11 mouse cellular contexts compared by ENCODE assay signal in genomic region chr7:45455932-45456696, GRCm38 (mm10). TPM values are rescaled to one million over a fixed set of nuclear protein-coding genes. Genes with fewer than 3 reads are reported as not detected.
DNase-seq lines count a peak whose midpoint lies in the region; ATAC-seq and TF ChIP-seq lines count a peak whose summit lies in the region.
"Had no signal": no experiment of that assay in that cellular context is flagged by ENCODE, and none has a peak within 500 bp of the region (broad histone marks: within the 10 kb centered on the region; RNA-seq: fewer than 3 reads in every experiment).

No protein-coding gene starts in this region.

- H3K79me2 ChIP-seq in myocyte (ENCODE audit: control insufficient read depth, insufficient read depth): peaks cover 29% of the 10 kb centered on the region

- peaks cover 50% of the 10 kb centered on the region for H3K36me3 ChIP-seq in embryonic facial prominence, embryonic 15.5 days
- peaks cover 44% of the 10 kb centered on the region for H3K36me3 ChIP-seq in myocyte (ENCODE audit: control insufficient read depth, insufficient read depth)

- H3K4me3 ChIP-seq in gastrocnemius, adult 2 months: no peak overlapping the region
- H3K4me3 ChIP-seq in embryonic facial prominence, embryonic 15.5 days (replicated peaks): no peak overlapping the region
- peak overlapping the region; percentile 99 for H3K4me3 ChIP-seq in myocyte
- H3K4me3 ChIP-seq: stomach, embryonic 15.5 days had no signal

- intact Hi-C loops in gastrocnemius, adult 2 months (cut with DNase I): no loop called here
- intact Hi-C loops in left cerebral cortex, postnatal 14 days (cut with DNase I): no loop called here

- H3K27me3 ChIP-seq in embryonic facial prominence, embryonic 15.5 days: no peaks in the 10 kb centered on the region
- no peaks in the 10 kb centered on the region for H3K27me3 ChIP-seq in myocyte (ENCODE audit: control insufficient read depth, insufficient read depth, insufficient read length)
- H3K27me3 ChIP-seq: stomach, embryonic 15.5 days had no signal

- TF ChIP-seq POLR2A in myocyte (IDR thresholded peaks at IDR 0.05; ENCODE audit: insufficient read length, low read depth): peak; percentile 35

- ATAC-seq in embryonic facial prominence, embryonic 15.5 days (ENCODE audit: insufficient number of reproducible peaks, low FRiP score, low TSS enrichment, low read depth): no peak

- no peak for TF ChIP-seq CTCF in gastrocnemius, adult 2 months (IDR thresholded peaks at IDR 0.05)

- peak; percentile 38 for DNase-seq in gastrocnemius, adult 2 months
- no peak for DNase-seq in gastrocnemius, postnatal 4 days (ENCODE audit: low spot score in 2 of 2)
- DNase-seq in lung, postnatal 36 days: peak; percentile 34
- no peak for DNase-seq in lung, postnatal 25 days (ENCODE audit: low spot score)
- DNase-seq in cerebellum, postnatal 10 days: no peak
- DNase-seq in left cerebral cortex, postnatal 14 days (ENCODE audit: low spot score in 2 of 2): no peak
- DNase-seq: embryo, embryonic 11 days; lung, postnatal 10 days had no signal

- H3ac ChIP-seq in myocyte (ENCODE audit: control insufficient read depth, insufficient read length): no peak overlapping the region

- H3K9me3 ChIP-seq in embryonic facial prominence, embryonic 15.5 days (replicated peaks): no peaks in the 10 kb centered on the region
- H3K9me3 ChIP-seq: stomach, embryonic 15.5 days had no signal

- peaks cover 38% of the 10 kb centered on the region for H3K4me1 ChIP-seq in embryonic facial prominence, embryonic 15.5 days

- H3K27ac ChIP-seq in gastrocnemius, adult 2 months: peak overlapping the region; percentile 97
- peak overlapping the region; percentile 17; the same call in 1 of the 2 replicates for H3K27ac ChIP-seq in embryonic facial prominence, embryonic 15.5 days (replicated peaks)

- no peak overlapping the region for H3K9ac ChIP-seq in embryonic facial prominence, embryonic 15.5 days
- H3K9ac ChIP-seq: stomach, embryonic 15.5 days had no signal

- WGBS in embryonic facial prominence, embryonic 15.5 days: 60% methylated on average over 13 of the region's 13 CpGs

- H3K4me2 ChIP-seq in embryonic facial prominence, embryonic 15.5 days (replicated peaks): no peak overlapping the region
- H3K4me2 ChIP-seq in myocyte (ENCODE audit: low read depth): peak overlapping the region; percentile 96

TF ChIP-seq in myocyte, 11 proteins besides CTCF, POLR2A, EP300 and RAD21:
- TF ChIP-seq MYOG (IDR thresholded peaks at IDR 0.05; ENCODE audit: control insufficient read depth in 1 of 3, insufficient read depth in 1 of 3, insufficient read length in 2 of 3, low read depth in 2 of 3) (no peak), POLR2AphosphoS2 (IDR thresholded peaks at IDR 0.05; ENCODE audit: insufficient read length, low read depth) (peak; percentile 60)
TF ChIP-seq in myocyte: peak in this region for 1.

RNA-seq across cellular contexts. Expression of gene Ftl1, which starts 3.6 kb away (rescaled TPM):
- total RNA-seq in gastrocnemius, adult 2 months (2021): 100 to 1,000 TPM; 122 to 149 TPM
- 100 to 1,000 TPM; 339 to 373 TPM for total RNA-seq in gastrocnemius, postnatal 4 days (2021)
- 4,629 and 4,755 TPM in 2 replicates for polyA plus RNA-seq in embryonic facial prominence, embryonic 15.5 days (2015; fragmentation: Nextera tagmentation; extraction: Ambion mirVana)
- 2,413 TPM for polyA plus RNA-seq in myocyte (2012; fragmentation: generic; extraction: Trizol)
- 100 to 1,000 TPM; 287 to 302 TPM for total RNA-seq in left cerebral cortex, postnatal 14 days (2021)

RNA-seq across cellular contexts. Expression of gene Bax, which starts 10.6 kb away (rescaled TPM):
- 10 to 100 TPM; 17.6 to 18.4 TPM for total RNA-seq in gastrocnemius, adult 2 months (2021)
- total RNA-seq in gastrocnemius, postnatal 4 days (2021): 10 to 100 TPM; 39.3 to 43.8 TPM
- polyA plus RNA-seq in embryonic facial prominence, embryonic 15.5 days (2015; fragmentation: Nextera tagmentation; extraction: Ambion mirVana): 156 and 158 TPM in 2 replicates
- 249 TPM for polyA plus RNA-seq in myocyte (2012; fragmentation: generic; extraction: Trizol)
- 10 to 100 TPM; 75.0 to 81.0 TPM for total RNA-seq in left cerebral cortex, postnatal 14 days (2021)

RNA-seq across cellular contexts. Expression of gene Ruvbl2, which starts 18.2 kb away (rescaled TPM):
- total RNA-seq in gastrocnemius, adult 2 months (2021): 10 to 100 TPM; 18.2 to 28.1 TPM
- 10 to 100 TPM; 41.4 to 41.8 TPM for total RNA-seq in gastrocnemius, postnatal 4 days (2021)
- polyA plus RNA-seq in embryonic facial prominence, embryonic 15.5 days (2015; fragmentation: Nextera tagmentation; extraction: Ambion mirVana): 146 and 159 TPM in 2 replicates
- polyA plus RNA-seq in myocyte (2012; fragmentation: generic; extraction: Trizol): 118 TPM
- total RNA-seq in left cerebral cortex, postnatal 14 days (2021): 10 to 100 TPM; 32.1 to 35.6 TPM

RNA-seq across cellular contexts. Expression of gene Gys1, which starts 21.5 kb away (rescaled TPM):
- total RNA-seq in gastrocnemius, adult 2 months (2021): 100 to 1,000 TPM; 279 to 365 TPM
- 100 to 1,000 TPM; 114 to 133 TPM for total RNA-seq in gastrocnemius, postnatal 4 days (2021)
- polyA plus RNA-seq in embryonic facial prominence, embryonic 15.5 days (2015; fragmentation: Nextera tagmentation; extraction: Ambion mirVana): 40.6 and 42.0 TPM in 2 replicates
- polyA plus RNA-seq in myocyte (2012; fragmentation: generic; extraction: Trizol): 125 TPM
- total RNA-seq in left cerebral cortex, postnatal 14 days (2021): 10 to 100 TPM; 14.4 to 16.3 TPM

RNA-seq across cellular contexts. Expression of gene Tulp2, which starts 25.6 kb away (rescaled TPM):
- under 1 TPM in 1 of 2 experiments, not detected in 1; 0.39 TPM for total RNA-seq in gastrocnemius, adult 2 months (2021)
- total RNA-seq in gastrocnemius, postnatal 4 days (2021): under 1 TPM; 0.17 to 0.36 TPM
- 1.1 and 1.8 TPM in 2 replicates for polyA plus RNA-seq in embryonic facial prominence, embryonic 15.5 days (2015; fragmentation: Nextera tagmentation; extraction: Ambion mirVana)
- polyA plus RNA-seq in myocyte (2012; fragmentation: generic; extraction: Trizol): 0.06 TPM
- not detected for total RNA-seq in left cerebral cortex, postnatal 14 days (2021)

Comparison
In these comparisons a context has a peak if more than half of its experiments do, and no peak if none do; other contexts are left out.
1. DNase-seq: peak in gastrocnemius, adult 2 months (single experiment) and lung, postnatal 36 days (single experiment); none in gastrocnemius, postnatal 4 days (0 of 2), lung, postnatal 25 days (single experiment), cerebellum, postnatal 10 days (0 of 2) and left cerebral cortex, postnatal 14 days (0 of 2).